Mouse (Mus musculus) liver, adult (tissue): Measurements from ENCODE around the gene Kif1a.

ENCODE experiments used
- GATA4 ChIP-seq: IDR thresholded peaks from 2 replicates; pipeline ENCODE4 v1.6.1; 2014; ENCODE audit warnings: mild to moderate bottlenecking, low read length; ENCODE audit not compliant: insufficient replicate concordance

The Kif1a gene

GRCm38 (mm10) chr1:93101571-93102061 is at the start of gene Kif1a:
TSS of gene Kif1a (minus strand) at chr1:93101951.
- TF ChIP-seq GATA4: no peak

- TF ChIP-seq GATA4: no peak
Observed at GRCm38 (mm10) chr1:93150907-93151661, 49.3 kb upstream of the Kif1a start.

GRCm38 (mm10) chr1:93144176-93144575 is 42.4 kb upstream of the Kif1a start:
- no peak for TF ChIP-seq GATA4

GRCm38 (mm10) chr1:93142871-93143270 is 41.1 kb upstream of the Kif1a start:
- no peak for TF ChIP-seq GATA4

- no peak for TF ChIP-seq GATA4
Observed at GRCm38 (mm10) chr1:93139713-93140112, 38.0 kb upstream of the Kif1a start.

GRCm38 (mm10) chr1:93138534-93138933 is 36.8 kb upstream of the Kif1a start:
- TF ChIP-seq GATA4: no peak

GRCm38 (mm10) chr1:93135036-93135526 is 33.3 kb upstream of the Kif1a start, which contains the start of gene Agxt:
TSS of gene Agxt (plus strand) at chr1:93135240.
- no peak for TF ChIP-seq GATA4

- TF ChIP-seq GATA4: no peak; the same call in 1 of the 2 replicates
Observed at GRCm38 (mm10) chr1:93132676-93133075, 30.9 kb upstream of the Kif1a start.

- TF ChIP-seq GATA4: no peak
Observed at GRCm38 (mm10) chr1:93130242-93130983, 28.7 kb upstream of the Kif1a start.

GRCm38 (mm10) chr1:93128710-93129349 is 27.1 kb upstream of the Kif1a start:
- no peak for TF ChIP-seq GATA4

- TF ChIP-seq GATA4: no peak
Observed at GRCm38 (mm10) chr1:93128209-93128608, 26.5 kb upstream of the Kif1a start.

- no peak for TF ChIP-seq GATA4
Observed at GRCm38 (mm10) chr1:93125256-93125655, 23.5 kb upstream of the Kif1a start.

GRCm38 (mm10) chr1:93124066-93124465 is 22.3 kb upstream of the Kif1a start:
- TF ChIP-seq GATA4: peak; percentile 81; the same call in 1 of the 2 replicates

- TF ChIP-seq GATA4: no peak
Observed at GRCm38 (mm10) chr1:93123179-93123854, 21.6 kb upstream of the Kif1a start.

GRCm38 (mm10) chr1:93118816-93119215 is 17.1 kb upstream of the Kif1a start:
- no peak for TF ChIP-seq GATA4
